Mouse (Mus musculus) brain, embryonic 14.5 days (tissue): ENCODE data around the gene Rhobtb3.

Source experiments
- CTCF ChIP-seq: fragments of 200-500 bp; IDR thresholded peaks from 2 replicates; pipeline ENCODE4 v1.5.1; 2012; ENCODE audit warnings: inconsistent platforms, mild to moderate bottlenecking, moderate library complexity, borderline replicate concordance; ENCODE audit not compliant: insufficient read depth, insufficient read length; ENCODE audit errors: extremely low read depth
- POLR2A ChIP-seq: fragments of 200-500 bp; IDR thresholded peaks from 2 replicates; pipeline ENCODE4 v1.6.1; 2012; ENCODE audit warnings: mild to moderate bottlenecking, inconsistent platforms, borderline replicate concordance; ENCODE audit not compliant: poor library complexity, insufficient read depth, insufficient read length, severe bottlenecking; ENCODE audit errors: extremely low read depth

- no peak for TF ChIP-seq CTCF
- no peak for TF ChIP-seq POLR2A
These were observed 111.0 kb downstream of the Rhobtb3 start for GRCm38 (mm10) chr13:75832697-75833096.
